Mouse (Mus musculus): Measurements from ENCODE around the gene Hps1.
"Not testable (repeated sequence)": the region's sequence is repeated elsewhere in the genome, so short reads cannot be mapped to it uniquely, and the experiment has no call there.

Hps1 gene

GRCm38 (mm10) chr19:42779531-42780155 lies at the start of gene Hps1:
Gene Hps1, minus strand, starts transcription at chr19:42779978.
- DNase-seq (ENCODE audit: low spot score in 2 of 2), result peak; percentile 93 to 95

DNA sequence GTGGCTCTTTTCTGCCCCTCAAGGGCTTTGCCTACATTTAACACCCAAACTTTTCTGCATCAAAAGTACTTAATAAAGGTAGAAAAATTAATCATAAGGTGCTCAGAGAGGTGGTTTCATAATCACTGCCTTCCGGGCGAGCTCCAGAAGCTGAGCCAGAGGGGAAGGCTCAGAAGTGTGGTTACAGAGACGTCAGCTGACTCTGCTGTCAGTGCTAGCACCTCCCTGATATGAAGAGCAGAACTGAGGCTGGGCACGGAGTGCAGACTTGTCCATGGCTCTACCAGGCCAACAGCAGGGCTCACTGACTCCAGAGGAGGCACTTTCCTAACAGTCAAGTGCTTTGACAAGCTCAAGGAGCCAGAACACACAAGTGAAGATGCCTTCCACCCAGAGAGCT lies 49.4 kb upstream of the Hps1 start:
- DNase-seq (ENCODE audit: low spot score in 2 of 2), result no peak

- no peak for DNase-seq (ENCODE audit: low spot score in 2 of 2)
These were observed 48.1 kb upstream of the Hps1 start for GRCm38 (mm10) chr19:42827843-42828242.

DNA sequence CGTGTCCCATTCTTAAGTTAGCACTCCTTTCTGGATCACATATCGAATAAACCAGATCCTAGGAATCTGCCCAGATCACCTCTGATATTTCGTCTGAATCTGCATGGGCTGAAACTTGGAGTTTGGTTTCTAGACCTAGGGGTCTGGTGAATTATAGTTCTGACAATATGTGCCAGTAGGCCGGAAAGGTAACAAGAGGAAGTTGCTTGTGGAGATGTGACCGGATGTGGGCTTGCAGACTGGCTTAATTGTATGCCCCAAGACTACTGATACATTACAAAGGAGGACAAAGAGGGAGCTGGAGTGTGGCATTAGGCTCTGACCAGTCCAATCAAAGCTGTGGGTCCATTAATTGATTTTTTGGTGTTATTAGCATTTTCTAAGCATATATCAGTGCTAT lies 40.3 kb upstream of the Hps1 start:
- DNase-seq (ENCODE audit: low spot score in 2 of 2), result no peak

- no peak for DNase-seq (ENCODE audit: low spot score in 2 of 2)
These were observed 38.0 kb upstream of the Hps1 start for GRCm38 (mm10) chr19:42817761-42818160.

GRCm38 (mm10) chr19:42816261-42816660 lies 36.5 kb upstream of the Hps1 start:
- no peak for DNase-seq (ENCODE audit: low spot score in 2 of 2)

DNA sequence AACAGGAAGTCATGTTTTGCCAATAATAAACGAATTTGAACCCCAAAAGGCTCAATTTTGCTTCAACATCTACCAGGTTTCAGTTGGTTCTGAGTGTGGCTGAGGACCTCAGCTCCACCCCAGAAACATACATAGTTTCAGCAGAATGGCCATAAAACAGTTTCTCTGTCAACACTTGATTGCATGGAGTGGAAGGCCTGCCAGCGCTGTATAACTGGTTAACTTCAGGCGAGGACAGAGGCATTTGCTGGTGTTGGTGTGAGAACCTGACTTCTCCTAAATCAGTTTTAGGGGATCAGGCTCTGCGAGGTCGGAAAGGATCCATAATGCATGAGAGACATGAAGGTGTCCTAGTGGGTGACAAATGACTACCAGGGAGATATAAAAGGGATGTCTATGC lies 30.4 kb upstream of the Hps1 start:
- no peak for DNase-seq (ENCODE audit: low spot score in 2 of 2)

GRCm38 (mm10) chr19:42809491-42809890 lies 29.7 kb upstream of the Hps1 start:
- DNase-seq (ENCODE audit: low spot score in 2 of 2), result no peak

GRCm38 (mm10) chr19:42797866-42798265 lies 18.1 kb upstream of the Hps1 start:
- DNase-seq (ENCODE audit: low spot score in 2 of 2), result no peak

DNA sequence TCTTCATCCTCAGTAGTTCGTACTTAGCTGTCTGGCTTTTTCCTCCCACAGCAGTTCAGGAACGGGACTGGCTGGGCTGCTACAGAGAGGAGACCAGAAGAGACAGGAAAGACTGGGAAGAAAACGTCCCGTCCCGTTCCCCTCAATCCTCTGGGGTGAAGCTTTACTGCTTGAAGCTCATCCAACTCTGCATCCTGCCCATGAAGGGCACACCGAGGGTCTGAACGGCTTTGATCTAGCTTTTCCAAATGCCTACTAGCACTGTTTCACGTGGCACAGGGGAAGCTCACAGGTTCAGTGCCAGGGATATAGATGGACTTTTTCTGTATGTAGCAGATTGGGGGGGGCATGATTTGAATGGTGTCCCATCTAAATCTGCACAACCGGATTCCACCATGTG lies 16.0 kb upstream of the Hps1 start:
- DNase-seq (ENCODE audit: low spot score in 2 of 2), result peak in 1 of 2 experiments; percentile 21

- peak; percentile 92 to 95 for DNase-seq (ENCODE audit: low spot score in 2 of 2)
These were observed 15.3 kb upstream of the Hps1 start for GRCm38 (mm10) chr19:42794914-42795613.

DNA sequence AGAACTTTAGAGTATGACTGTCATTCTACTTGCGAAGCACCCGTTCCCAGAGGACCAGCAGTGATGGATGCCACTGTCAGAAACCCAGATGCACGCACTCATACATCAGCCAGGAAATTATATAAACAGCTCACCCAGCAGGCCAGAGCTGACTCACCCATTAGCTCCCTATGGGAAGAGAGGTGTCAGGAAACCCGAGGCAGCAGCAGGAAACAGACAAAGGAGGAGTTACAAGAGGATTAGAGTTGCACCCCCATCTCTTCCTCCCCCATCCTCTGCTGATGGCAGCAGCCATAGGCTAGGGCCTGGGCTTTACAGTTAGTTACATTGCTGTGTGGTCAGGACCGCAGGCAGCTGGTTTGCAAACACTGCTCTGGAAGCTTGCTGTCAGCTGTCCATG lies 8.5 kb upstream of the Hps1 start:
- DNase-seq (ENCODE audit: low spot score in 2 of 2), result no peak

GRCm38 (mm10) chr19:42785562-42786220 lies 5.9 kb upstream of the Hps1 start:
- no peak for DNase-seq (ENCODE audit: low spot score in 2 of 2)

- no peak for DNase-seq (ENCODE audit: low spot score in 2 of 2)
These were observed 5.4 kb upstream of the Hps1 start for GRCm38 (mm10) chr19:42785129-42785528.

DNA sequence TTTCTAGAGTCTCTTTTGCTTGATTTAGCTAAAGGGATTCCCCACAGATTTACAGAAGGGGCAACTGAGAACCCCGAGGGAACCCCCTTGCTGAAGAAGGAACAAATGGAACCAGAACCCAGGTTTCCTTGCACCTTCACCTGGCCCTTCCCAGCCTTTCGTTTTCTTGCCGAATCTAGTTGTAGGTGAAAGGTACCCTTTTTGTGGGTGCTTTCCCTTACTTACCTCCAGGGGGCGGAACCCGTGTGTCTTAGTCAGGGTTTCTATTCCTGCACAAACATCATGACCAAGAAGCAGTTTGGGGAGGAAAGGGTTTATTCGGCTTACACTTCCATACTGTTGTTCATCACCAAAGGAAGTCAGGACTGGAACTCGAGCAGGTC lies 369 bp upstream of the Hps1 start:
- not testable (repeated sequence) for DNase-seq (ENCODE audit: low spot score in 2 of 2)

- no peak for DNase-seq (ENCODE audit: low spot score in 2 of 2)
These were observed 2.0 kb downstream of the Hps1 start for GRCm38 (mm10) chr19:42777801-42778200.

DNA sequence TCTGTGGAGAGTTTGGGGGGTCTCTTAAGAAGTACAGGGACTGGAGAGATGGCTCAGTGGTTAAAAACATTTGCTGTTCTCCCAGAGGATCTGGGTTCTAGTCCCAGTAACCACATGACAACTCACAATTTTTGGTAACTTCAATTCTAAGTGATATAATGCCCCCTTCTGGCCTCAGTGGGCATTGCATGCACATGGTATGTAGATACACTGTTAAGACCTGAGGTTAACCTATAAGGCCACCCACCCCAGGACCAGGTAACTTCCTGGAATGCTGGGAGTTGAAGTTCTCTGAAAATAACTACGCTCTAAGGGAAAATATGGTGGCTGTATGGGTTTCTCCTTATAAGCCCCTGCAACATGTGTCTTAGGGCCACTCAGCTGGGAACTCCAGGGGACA lies 3.0 kb downstream of the Hps1 start:
- no peak for DNase-seq (ENCODE audit: low spot score in 2 of 2)

DNA sequence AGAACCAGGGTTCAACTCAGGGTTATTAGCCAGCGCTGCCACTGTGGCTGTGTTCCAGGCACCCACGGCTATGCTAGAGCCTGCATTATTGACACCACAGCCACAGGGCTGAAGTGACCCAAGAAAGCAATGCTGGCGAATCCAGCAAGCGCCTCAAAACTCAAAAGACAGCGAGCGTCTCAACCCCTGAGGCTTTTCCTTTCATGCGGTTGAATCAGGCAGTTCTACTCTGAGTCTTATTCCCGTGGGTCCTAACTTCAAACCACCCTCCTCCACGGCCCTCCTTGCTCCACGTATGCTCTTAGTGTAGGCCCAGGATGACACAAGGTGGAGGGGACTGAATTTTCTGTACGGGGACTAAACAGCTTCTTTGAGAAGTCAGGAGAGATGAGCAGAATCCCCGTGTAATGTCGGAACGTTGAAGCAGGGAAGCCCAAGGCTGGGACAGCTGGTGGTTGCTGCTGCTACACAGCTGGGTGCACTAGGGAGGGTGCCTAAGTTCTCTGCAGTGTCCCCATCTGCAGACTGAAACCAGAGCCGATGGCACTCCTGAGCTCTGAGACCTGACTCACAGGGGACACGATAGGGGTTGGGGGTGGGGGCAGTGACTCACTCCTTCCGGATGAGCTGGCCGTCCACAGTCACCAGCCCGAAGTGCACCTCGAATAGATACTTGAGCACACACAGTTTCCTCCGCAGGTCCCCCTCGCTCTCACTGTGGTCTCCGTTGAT lies 9.5 kb downstream of the Hps1 start:
- no peak for DNase-seq (ENCODE audit: low spot score in 2 of 2)

DNA sequence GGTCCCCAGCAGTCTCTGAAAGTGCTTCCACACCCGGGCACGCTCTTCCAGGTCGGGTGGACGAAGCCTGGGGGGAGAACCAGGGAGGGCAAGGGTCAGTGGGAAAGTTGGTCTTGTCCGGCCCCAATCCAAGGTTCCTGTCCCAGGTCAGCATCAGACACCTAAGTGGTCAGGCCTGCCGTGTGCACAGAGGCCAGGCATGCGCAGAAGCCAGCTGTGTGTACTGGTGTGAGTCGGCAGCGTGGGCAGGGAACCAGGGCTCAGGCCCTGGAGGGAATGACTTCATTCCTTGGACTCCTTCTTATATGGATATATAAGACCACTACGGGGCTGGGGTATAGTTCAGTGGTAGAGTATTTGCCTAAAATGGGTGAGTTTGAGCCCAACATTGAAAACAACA lies 10.1 kb downstream of the Hps1 start:
- DNase-seq (ENCODE audit: low spot score in 2 of 2), result no peak

- DNase-seq (ENCODE audit: low spot score in 2 of 2), result no peak
These were observed 12.4 kb downstream of the Hps1 start for GRCm38 (mm10) chr19:42767361-42767760.

- DNase-seq (ENCODE audit: low spot score in 2 of 2), result no peak
These were observed 15.4 kb downstream of the Hps1 start for GRCm38 (mm10) chr19:42764398-42764797.

DNA sequence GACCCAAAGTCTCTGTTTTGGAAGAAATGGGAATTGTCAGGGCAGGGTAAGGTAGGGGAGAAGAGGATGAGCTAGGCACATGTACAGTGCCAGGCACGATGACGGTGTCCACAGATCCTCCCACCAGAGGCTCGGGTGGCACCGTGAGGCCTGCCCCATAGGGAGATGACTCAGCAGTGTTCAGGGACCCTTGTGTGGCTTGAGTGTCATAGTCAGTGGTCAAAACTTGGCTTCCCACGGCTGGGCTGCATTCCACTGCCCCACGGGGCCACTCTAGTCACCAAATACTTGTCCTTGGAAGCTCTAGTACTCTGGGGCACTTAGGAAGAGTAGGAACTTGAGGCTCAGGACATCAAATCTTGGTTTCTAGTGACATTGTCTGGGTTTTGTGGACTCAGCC lies 23.1 kb downstream of the Hps1 start:
- no peak for DNase-seq (ENCODE audit: low spot score in 2 of 2)

Measured in right cerebral cortex, postnatal 10 days (tissue).